Mouse (Mus musculus): ENCODE data around the gene Tmco4.

DNA sequence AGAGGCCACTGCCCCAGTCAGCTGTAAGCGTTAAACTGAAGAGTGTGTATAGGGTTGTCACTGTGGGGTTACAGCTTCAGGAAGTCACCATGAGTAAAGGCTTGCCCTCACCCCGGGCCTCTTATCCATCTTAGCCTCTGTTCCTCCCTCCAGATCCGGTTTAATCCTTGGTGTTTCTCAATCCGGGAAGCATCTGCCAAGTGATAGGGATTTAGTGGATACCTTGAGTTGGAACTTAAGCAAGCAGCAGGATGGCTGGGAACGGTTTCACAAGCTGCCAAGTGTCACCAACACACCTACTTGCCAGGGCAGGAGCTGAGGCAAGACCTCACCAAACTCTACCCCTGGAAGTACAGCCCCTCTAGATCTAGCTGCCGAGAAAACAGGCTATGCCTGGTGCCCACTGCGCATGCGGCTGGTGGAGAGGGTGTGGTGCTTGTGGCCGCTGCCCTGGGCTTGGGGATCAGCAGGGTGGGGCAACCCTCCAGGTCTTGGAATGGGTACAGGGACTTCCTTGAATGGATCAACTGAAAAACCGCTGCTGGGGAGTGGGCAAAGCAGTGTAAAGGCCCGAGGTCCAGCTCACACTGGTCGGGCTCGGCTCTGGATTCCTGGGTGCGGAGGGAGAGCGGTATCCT lies 117.7 kb downstream of the Tmco4 start:
- TF ChIP-seq POLR2A (IDR thresholded peaks at IDR 0.05; ENCODE audit: insufficient read depth, low read depth, low read length), result no peak
- no peak for TF ChIP-seq CTCF (IDR thresholded peaks at IDR 0.05; ENCODE audit: insufficient read depth, low read depth, low read length)

All from olfactory bulb, adult 2 months (tissue).